Mouse (Mus musculus): ENCODE data around the gene Zbtb33.

Zbtb33 gene

GRCm38 (mm10) chrX:38189552-38190457 is at the start of gene Zbtb33:
Zbtb33 (plus strand) TSS chrX:38189793.
- DNase-seq = peak; percentile 90

GRCm38 (mm10) chrX:38159097-38159496 is 30.5 kb upstream of the Zbtb33 start:
- no peak for DNase-seq

- no peak for DNase-seq
These were observed 24.3 kb upstream of the Zbtb33 start for GRCm38 (mm10) chrX:38165315-38165714.

GRCm38 (mm10) chrX:38166064-38166463 is 23.5 kb upstream of the Zbtb33 start:
- DNase-seq = no peak

- no peak for DNase-seq
These were observed 23.0 kb upstream of the Zbtb33 start for GRCm38 (mm10) chrX:38166592-38166991.

- DNase-seq = peak; percentile 35
These were observed 9.7 kb upstream of the Zbtb33 start for GRCm38 (mm10) chrX:38179891-38180310.

GRCm38 (mm10) chrX:38180656-38181607 is 8.7 kb upstream of the Zbtb33 start:
- DNase-seq = no peak

- DNase-seq = peak; percentile 73
These were observed 7.9 kb upstream of the Zbtb33 start for GRCm38 (mm10) chrX:38181608-38182258.

- DNase-seq = no peak
These were observed 4.1 kb upstream of the Zbtb33 start for GRCm38 (mm10) chrX:38185520-38185919.

GRCm38 (mm10) chrX:38190458-38190764 is 818 bp downstream of the Zbtb33 start:
- DNase-seq = no peak

- no peak for DNase-seq
These were observed 12.2 kb downstream of the Zbtb33 start for GRCm38 (mm10) chrX:38201816-38202215.

GRCm38 (mm10) chrX:38207392-38207791 is 17.8 kb downstream of the Zbtb33 start:
- DNase-seq = no peak

GRCm38 (mm10) chrX:38216986-38217675 is 27.5 kb downstream of the Zbtb33 start:
- DNase-seq = no peak

GRCm38 (mm10) chrX:38217676-38217991 is 28.0 kb downstream of the Zbtb33 start:
- no peak for DNase-seq

GRCm38 (mm10) chrX:38222757-38223156 is 33.2 kb downstream of the Zbtb33 start:
- DNase-seq = no peak

- DNase-seq = no peak
These were observed 40.3 kb downstream of the Zbtb33 start for GRCm38 (mm10) chrX:38229888-38230287.

GRCm38 (mm10) chrX:38237731-38238130 is 48.1 kb downstream of the Zbtb33 start:
- peak; percentile 53 for DNase-seq

All from lung, postnatal 14 days (tissue).